Mouse (Mus musculus) thymus, adult 2 months (tissue): Measurements from ENCODE around the gene Upp2. TPM values are rescaled to one million over a fixed set of nuclear protein-coding genes. Genes with fewer than 3 reads are reported as not detected.

Experiments
- DNase-seq: peaks from one replicate; pipeline ENCODE4 v3.0.0; 2021
- H3K27ac ChIP-seq: fragments of 200-500 bp; 2 replicates; pipeline ENCODE4 v1.5.1; 2012; ENCODE audit warnings: low read length, control low read depth; ENCODE audit not compliant: control insufficient read depth, insufficient read depth
- H3K27me3 ChIP-seq: fragments of 200-500 bp; 2 replicates; pipeline ENCODE4 v1.6.1; 2012; ENCODE audit warnings: mild to moderate bottlenecking, low read length, moderate library complexity, mixed read lengths; ENCODE audit not compliant: control insufficient read depth, insufficient read depth
- H3K36me3 ChIP-seq: fragments of 200-500 bp; 2 replicates; pipeline ENCODE4 v1.6.1; 2012; ENCODE audit warnings: mild to moderate bottlenecking, low read length, moderate library complexity; ENCODE audit not compliant: control insufficient read depth, insufficient read depth
- H3K4me1 ChIP-seq: fragments of 200-500 bp; replicated peaks from 2 replicates; pipeline ENCODE4 v1.6.1; 2012; ENCODE audit warnings: low read length; ENCODE audit not compliant: control insufficient read depth, insufficient read depth
- H3K4me3 ChIP-seq: fragments of 200-500 bp; 2 replicates; pipeline ENCODE4 v1.5.1; 2012; ENCODE audit warnings: mild to moderate bottlenecking, low read length, control low read depth, moderate library complexity; ENCODE audit not compliant: control insufficient read depth, insufficient read depth
- CTCF ChIP-seq: fragments of 200-500 bp; IDR thresholded peaks from 2 replicates; pipeline ENCODE4 v1.5.1; 2012; ENCODE audit warnings: mild to moderate bottlenecking, control low read depth, low read length, moderate library complexity, borderline replicate concordance; ENCODE audit not compliant: control insufficient read depth, poor library complexity, insufficient read depth; ENCODE audit errors: extremely low read depth
- POLR2A ChIP-seq: fragments of 200-500 bp; IDR thresholded peaks from 2 replicates; pipeline ENCODE4 v1.6.1; 2012; ENCODE audit warnings: mild to moderate bottlenecking, low read length, control low read depth, moderate library complexity; ENCODE audit not compliant: control insufficient read depth, poor library complexity, insufficient read depth; ENCODE audit errors: extremely low read depth
- WGBS: fragments of 180-500 bp; shearing (Covaris S2); methylation state at CpG from one replicate; pipeline ENCODE4 v1.1.7; 2018; 5-methylcytosine and 5-hydroxymethylcytosine counted together
- polyA plus RNA-seq: library from polyadenylated mRNA; depleted of rRNA; stranded (reverse); fragments of >200 nt; gene quantifications from 2 replicates; pipeline ENCODE4 v1.2.3, GENCODE M21; 2012

Gene Upp2
- polyA plus RNA-seq, 1 experiment: 1.8 TPM

DNA sequence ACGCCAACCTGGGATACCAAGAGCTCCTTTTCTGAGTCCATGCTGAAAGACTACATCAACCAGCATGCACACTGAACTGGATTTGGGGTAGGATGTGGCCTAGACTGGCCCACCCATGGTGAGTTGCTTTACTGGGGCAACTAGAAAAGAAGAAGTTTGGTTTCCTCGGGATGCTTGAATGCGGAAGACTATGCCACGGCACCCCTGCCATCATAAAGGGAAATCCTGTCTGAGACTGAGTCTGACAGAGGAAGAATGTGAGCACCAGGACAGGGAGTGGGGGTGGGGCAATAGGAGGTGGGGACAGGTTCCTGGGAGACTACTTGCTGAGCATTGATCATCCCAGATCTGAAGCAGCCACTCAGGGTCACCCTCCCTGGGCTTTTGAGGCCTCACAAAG is 32.7 kb upstream of the Upp2 start:
- no peaks in the 10 kb centered on the region for H3K36me3 ChIP-seq
- no peaks in the 10 kb centered on the region for H3K27me3 ChIP-seq
- H3K4me1 ChIP-seq: no peaks in the 10 kb centered on the region
- 49% methylated on average over 4 of the region's 4 CpGs for WGBS
- no peak for DNase-seq
- TF ChIP-seq POLR2A (no peak), CTCF (no peak)
- H3K27ac ChIP-seq: no peak overlapping the region
- H3K4me3 ChIP-seq: no peak overlapping the region

DNA sequence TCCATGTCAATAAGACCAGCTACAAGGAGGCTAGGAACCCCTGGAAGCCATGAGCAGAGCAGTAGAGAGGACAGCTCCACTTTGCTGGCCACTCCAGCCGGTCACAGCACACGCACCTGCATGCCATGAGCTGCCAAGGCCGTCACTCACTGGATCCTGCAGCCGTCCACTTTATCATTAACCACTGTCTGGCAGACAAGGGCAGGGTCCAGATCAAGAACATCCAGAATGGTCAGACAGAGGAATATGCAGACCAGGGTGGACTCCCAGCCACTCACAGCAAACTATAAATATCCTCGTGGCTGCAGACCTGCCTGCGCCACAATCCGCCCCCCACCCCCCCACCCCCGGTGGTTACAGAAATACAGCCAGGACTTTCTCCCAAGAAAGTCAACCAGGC is 31.9 kb upstream of the Upp2 start:
- Histone ChIP-seq H3K4me1 (no peaks in the 10 kb centered on the region), H3K4me3 (no peak overlapping the region), H3K27me3 (no peaks in the 10 kb centered on the region), H3K36me3 (no peaks in the 10 kb centered on the region), H3K27ac (no peak overlapping the region)
- TF ChIP-seq POLR2A (no peak), CTCF (no peak)
- DNase-seq: no peak
- WGBS: 90% methylated on average over 8 of the region's 8 CpGs

DNA sequence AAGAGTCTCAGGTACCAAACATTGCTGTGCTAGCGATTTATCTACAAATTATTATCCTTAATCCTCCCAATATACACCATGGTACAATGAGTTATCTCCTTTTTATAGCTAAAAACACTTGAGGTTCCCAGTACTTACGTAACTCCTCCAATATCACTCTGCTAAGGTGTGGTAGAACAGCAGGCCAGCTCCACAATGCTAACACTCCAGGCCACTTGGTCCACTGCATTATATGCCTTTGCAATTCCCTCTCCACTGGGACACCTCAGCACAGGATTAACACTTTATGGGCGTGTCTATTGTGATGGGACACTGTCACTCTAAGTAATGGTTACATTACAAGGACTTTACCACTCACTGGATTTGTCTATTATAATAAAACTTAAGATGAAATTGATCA is 30.3 kb upstream of the Upp2 start:
- Histone ChIP-seq H3K4me1 (no peaks in the 10 kb centered on the region), H3K27ac (no peak overlapping the region), H3K4me3 (no peak overlapping the region), H3K27me3 (no peaks in the 10 kb centered on the region), H3K36me3 (no peaks in the 10 kb centered on the region)
- TF ChIP-seq POLR2A: no peak
- TF ChIP-seq CTCF: no peak
- WGBS: 93% methylated on average over 3 of the region's 3 CpGs
- DNase-seq: no peak

DNA sequence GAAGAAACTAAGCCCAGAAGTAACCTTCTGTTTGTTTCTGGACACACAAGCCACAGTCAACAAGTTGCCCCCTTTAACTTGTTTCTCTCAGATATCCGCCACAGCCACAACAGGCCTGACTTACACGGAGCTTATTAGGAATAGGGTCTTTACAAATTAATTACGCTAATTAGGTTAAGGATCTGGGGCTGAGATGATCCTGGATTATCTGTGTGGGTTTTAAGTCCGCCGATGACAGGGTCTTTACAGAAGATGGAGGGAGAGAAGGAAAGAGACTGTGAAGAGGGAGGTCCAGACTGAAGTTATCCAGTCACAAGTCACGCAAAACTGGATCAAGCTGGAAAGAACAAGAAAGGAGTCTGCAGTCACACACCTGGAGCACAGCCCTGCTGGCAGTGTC is 28.9 kb upstream of the Upp2 start:
- Histone ChIP-seq H3K27ac (no peak overlapping the region), H3K36me3 (no peaks in the 10 kb centered on the region), H3K4me1 (no peaks in the 10 kb centered on the region), H3K27me3 (no peaks in the 10 kb centered on the region), H3K4me3 (no peak overlapping the region)
- WGBS: 97% methylated on average over 6 of the region's 6 CpGs
- TF ChIP-seq CTCF: no peak
- no peak for TF ChIP-seq POLR2A
- no peak for DNase-seq

DNA sequence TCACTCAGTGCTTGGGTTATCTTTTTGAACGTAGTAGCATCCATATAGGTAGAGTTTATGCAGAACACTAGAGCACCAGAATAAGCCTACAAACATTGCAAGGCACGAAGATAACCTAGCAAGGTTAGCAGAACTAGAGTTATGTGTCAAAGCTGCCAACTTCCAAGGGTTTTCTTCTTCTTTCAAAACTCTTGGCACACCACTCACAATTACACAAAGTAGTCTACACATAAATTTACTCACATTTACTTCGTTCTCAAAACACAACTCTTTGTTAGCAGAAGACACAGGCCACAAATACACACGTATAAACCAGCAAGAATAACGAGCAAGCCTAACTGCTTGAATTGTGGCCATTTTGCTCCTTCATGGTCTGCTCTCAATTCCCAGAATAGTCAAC is 23.8 kb upstream of the Upp2 start:
- no peaks in the 10 kb centered on the region for H3K27me3 ChIP-seq
- no peak overlapping the region for H3K27ac ChIP-seq
- DNase-seq: no peak
- H3K4me1 ChIP-seq: no peaks in the 10 kb centered on the region
- no peak overlapping the region for H3K4me3 ChIP-seq
- WGBS: 94% methylated on average over 5 of the region's 5 CpGs
- no peak for TF ChIP-seq POLR2A
- TF ChIP-seq CTCF: no peak
- H3K36me3 ChIP-seq: no peaks in the 10 kb centered on the region

DNA sequence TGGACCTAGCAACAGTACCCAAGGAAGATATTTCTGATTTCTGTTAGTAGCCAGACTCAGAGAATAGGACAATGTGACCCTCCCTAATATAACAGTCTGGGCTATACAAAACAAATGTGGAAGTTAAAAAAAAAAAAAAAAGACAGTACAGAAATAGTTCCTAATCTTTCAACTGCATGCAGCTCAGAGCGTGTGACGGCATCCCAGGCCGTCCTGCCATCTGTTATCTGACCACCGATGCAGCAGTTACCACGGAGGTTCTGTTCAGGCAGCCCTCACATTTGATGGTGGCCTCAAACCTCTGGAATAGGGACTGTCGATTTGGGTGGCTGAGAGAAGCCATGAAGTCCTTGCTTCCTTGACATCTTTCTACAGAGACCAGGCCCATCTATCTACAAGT is 22.7 kb upstream of the Upp2 start:
- no peak for DNase-seq
- WGBS: 52% methylated on average over 6 of the region's 6 CpGs
- Histone ChIP-seq H3K36me3 (no peaks in the 10 kb centered on the region), H3K4me1 (no peaks in the 10 kb centered on the region), H3K27ac (no peak overlapping the region), H3K27me3 (no peaks in the 10 kb centered on the region), H3K4me3 (no peak overlapping the region)
- TF ChIP-seq POLR2A (no peak), CTCF (no peak)

DNA sequence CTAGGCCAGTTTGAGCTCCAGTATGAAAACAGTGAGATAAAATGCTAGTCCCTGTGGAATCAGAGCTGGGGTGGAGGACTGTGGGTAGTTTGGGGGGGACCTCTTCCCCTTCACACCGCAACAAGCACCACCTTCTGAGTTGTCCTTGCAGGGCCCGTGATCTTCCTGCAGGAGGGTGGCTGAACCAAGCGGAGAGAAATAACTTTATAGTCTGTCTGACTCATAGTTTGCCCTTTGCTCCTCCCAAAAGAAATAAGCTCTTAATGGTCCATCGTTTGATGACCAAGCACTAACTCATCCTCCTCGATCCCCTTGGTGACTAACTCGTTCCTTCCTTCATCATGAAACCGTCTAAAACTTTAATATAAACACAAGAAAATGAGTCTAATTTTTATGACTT is 20.8 kb upstream of the Upp2 start:
- 95% methylated on average over 7 of the region's 7 CpGs for WGBS
- no peaks in the 10 kb centered on the region for H3K27me3 ChIP-seq
- DNase-seq: no peak
- no peaks in the 10 kb centered on the region for H3K36me3 ChIP-seq
- H3K27ac ChIP-seq: no peak overlapping the region
- no peak overlapping the region for H3K4me3 ChIP-seq
- no peaks in the 10 kb centered on the region for H3K4me1 ChIP-seq
- TF ChIP-seq POLR2A (no peak), CTCF (no peak)
